Mouse (Mus musculus): Measurements from ENCODE around the gene Elmod2. TPM values are rescaled to one million over a fixed set of nuclear protein-coding genes. Genes with fewer than 3 reads are reported as not detected.
"Not testable (repeated sequence)": the region's sequence is repeated elsewhere in the genome, so short reads cannot be mapped to it uniquely, and the experiment has no call there.

Gene Elmod2
- 10 to 100 TPM; 22.2 to 25.8 TPM for total RNA-seq (2021)
- long read RNA-seq, experiment 1, full-length matches to known transcripts, result 9 of 11 reads
- long read RNA-seq, experiment 1, partial matches to known transcripts, result 0 of 11 reads
- long read RNA-seq, experiment 1, other reads (novel, unspliced or antisense), result 2 of 11 reads
- long read RNA-seq, experiment 2, full-length matches to known transcripts, result 5 of 6 reads
- long read RNA-seq, experiment 2, partial matches to known transcripts, result 0 of 6 reads
- long read RNA-seq, experiment 2, other reads (novel, unspliced or antisense), result 1 of 6 reads

DNA sequence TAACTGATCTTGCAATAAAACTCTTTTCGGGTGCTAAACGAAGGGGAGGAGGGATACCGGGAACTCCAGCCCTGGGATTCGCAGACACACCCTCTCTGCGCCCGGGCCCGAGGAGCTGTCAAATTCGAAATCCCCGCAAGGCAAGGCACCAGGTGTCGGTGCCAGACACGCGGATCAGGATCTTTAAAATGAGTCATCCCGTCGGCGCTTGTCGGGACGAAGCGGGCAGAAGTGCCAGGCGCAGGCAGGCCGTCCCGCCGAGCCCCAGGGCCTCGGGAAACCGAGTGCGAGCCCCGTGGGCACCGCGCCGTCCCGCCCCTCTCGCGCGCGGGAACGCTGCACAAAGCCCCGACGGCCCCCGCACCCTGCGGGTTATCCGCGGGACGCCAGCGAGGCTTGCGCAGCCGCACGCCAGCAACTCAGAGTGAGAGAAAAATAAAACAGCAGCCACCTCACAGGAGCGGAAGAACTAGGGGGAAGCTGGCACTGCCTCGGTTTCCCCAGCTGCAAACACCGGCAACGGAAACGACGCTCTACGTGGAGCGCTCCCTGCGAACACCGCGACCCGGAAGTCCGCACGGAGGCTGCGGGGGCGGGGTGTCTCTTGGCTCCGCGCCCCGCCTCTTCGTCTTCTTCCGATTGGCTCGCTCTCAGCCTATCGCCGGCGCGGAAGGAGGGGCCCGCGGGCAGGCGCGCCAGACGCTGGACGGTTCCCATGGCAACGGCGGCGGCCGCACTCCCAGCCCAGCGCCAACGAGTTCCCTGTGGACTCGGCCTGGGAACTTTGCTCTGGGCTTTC lies at the start of gene Elmod2:
Gene Elmod2, minus strand, starts transcription at position 588 of the 799 bp plus-strand sequence.
- DNase-seq, result peak; percentile 99

GRCm38 (mm10) chr8:83381016-83381415 lies 48.7 kb upstream of the Elmod2 start:
- DNase-seq, result no peak

GRCm38 (mm10) chr8:83380141-83380540 lies 47.9 kb upstream of the Elmod2 start:
- DNase-seq, result no peak

- DNase-seq, result no peak
Measured at GRCm38 (mm10) chr8:83377231-83377630, 44.9 kb upstream of the Elmod2 start.

DNA sequence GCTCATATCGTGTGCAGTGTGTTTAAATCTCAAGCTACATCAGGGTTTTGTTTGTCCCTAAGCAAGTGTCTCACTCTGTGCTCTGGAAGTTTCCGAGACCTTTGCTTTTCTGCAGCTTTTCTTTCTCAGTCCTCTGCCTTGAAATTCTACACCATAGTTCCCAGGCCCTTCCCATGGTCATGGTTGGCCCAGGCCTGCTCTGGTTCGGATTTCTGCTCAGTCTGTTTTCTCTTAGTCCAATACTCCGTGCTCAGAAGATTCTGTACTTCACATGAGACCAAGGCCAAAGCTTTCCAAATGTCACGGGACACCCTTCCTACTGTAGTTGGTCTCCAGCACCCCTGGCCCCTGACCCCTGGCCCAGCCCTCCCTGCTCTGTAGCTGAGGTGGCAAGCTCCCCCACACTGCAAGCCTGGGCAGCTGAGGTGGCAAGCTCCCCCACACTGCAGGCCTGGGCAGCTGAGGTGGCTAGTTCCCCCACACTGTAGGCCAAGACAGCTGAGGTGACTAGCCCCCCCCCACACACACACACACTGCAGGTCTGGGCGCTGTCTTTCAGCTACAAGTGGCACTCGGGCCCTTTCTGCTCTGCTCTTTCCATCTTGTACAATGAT lies 31.0 kb upstream of the Elmod2 start:
- DNase-seq, result peak; percentile 12

GRCm38 (mm10) chr8:83351315-83351714 lies 19.0 kb upstream of the Elmod2 start:
- peak; percentile 43 for DNase-seq

- DNase-seq, result no peak
Measured at GRCm38 (mm10) chr8:83348263-83348662, 16.0 kb upstream of the Elmod2 start, which contains the start of gene Mgat4d. TSS of gene Mgat4d (plus strand) at chr8:83348471.

DNA sequence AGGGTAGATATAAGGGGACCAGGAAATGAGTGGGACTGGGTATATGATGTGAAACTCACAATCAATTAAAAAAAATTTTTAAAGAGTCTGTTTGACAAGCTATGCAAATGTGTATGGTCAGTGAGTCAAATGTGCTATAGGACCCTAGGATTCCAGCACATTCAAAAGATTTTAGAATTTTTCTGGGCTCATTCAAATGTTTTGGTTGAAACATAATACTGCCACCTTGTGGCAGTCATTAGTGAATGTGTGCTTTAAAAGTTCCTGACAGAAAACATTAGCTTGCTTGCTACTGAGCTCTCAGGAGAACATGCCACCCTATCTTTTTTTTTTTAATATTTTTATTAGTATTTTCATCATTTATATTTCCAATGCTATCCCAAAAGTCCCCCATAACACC lies 10.4 kb upstream of the Elmod2 start:
- no peak for DNase-seq

- no peak for DNase-seq
Measured at GRCm38 (mm10) chr8:83342076-83342475, 9.8 kb upstream of the Elmod2 start.

DNA sequence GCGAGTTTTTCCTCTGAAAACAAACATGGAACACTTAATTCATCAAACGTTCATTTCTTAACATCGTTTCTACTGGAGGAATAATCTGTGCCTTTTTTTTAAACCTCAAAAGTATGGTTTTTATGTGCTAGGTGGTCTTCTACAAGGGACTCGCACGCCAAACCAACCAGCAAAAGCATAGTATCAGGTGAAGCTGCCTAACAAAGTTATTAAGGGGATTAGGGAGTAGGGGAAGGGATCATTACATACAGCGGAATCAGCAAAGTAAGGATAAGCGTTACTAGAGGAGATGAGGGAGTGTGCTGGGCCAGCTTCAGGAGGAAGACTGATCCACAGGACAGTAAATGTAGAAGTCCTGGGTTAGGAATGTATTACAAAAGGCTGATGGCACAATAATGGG lies 578 bp upstream of the Elmod2 start:
- DNase-seq, result no peak

GRCm38 (mm10) chr8:83331567-83331898 lies 753 bp downstream of the Elmod2 start:
- DNase-seq, result peak; percentile 31

DNA sequence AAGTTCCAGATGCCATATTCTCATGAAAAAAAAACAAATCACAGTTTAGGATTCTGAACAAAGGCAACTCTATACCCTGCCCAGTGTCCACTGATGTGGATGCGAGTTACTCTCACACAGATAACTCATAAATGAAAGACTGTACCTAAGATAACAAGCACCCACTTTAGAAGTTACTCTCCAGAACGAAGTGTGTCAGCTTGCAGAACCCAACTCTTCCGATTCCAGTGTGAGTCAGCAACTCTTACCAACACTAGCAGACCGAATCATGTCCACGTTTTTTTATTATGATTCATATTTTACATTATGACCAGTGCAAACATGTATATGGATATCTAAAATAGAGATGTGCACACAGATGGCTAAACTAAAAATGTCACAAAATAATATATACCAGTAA lies 4.4 kb downstream of the Elmod2 start:
- no peak for DNase-seq

DNA sequence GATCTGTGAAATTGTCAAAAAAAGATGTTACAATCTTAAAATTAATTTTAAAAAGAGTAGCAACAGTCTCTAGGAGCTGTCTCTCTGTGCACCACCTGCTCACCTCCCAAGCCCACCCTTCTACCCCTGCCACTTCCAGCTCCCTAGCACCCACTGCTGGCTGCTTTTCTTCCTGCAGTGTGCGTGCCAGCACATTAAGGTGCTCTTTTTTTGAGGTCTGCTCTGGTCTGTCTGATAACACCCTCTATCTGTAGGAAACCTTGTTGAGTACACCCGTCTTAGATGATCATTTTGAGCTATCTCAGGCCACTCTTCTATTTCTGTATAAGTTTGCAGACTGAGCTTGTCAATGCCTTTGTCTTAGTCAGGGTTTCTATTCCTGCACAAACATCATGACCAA lies 9.2 kb downstream of the Elmod2 start:
- DNase-seq, result no peak

DNA sequence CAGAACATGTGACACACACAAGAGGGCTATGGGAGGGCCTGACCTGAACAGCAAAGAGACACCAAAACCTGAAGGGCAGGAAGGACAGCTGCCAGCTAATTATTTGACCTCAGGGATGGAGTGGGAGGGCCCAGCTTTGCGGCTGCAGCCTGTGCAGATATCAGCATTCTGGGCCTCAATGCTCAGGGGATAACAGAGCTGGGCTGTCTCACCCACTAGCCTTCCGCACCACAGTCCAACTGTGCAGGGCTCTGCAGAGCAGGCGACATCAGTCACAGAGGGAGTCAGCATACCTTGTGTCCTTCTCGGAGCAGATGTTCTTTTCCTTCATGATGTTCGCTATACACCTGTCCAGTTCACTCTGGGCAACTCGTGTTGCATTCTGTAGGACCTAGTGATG lies 9.9 kb downstream of the Elmod2 start:
- no peak for DNase-seq

DNA sequence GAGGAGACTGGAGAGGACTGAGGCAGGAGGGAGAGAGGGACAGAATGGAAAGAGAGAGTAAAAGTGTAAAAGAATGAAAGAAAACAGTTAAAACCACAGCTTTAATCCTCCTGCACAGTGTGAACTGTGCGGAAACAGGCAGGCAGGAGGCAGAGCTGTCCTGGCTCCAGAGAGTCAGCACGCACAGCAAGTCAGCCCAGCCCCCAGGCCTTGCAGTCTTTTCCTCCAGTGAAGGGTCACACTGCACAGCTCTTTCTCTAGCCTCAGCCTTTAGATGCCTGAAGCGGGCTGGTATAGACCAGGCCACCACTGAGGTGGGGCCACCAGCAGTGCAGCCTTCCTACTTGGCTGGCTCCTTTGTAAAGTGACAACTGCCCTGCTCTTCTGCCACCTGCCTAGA lies 11.7 kb downstream of the Elmod2 start:
- no peak for DNase-seq

- DNase-seq, result no peak
Measured at GRCm38 (mm10) chr8:83315691-83316090, 16.6 kb downstream of the Elmod2 start.

- DNase-seq, result not testable (repeated sequence)
Measured at GRCm38 (mm10) chr8:83315084-83315483, 17.2 kb downstream of the Elmod2 start.

GRCm38 (mm10) chr8:83309836-83310235 lies 22.4 kb downstream of the Elmod2 start:
- no peak for DNase-seq

DNA sequence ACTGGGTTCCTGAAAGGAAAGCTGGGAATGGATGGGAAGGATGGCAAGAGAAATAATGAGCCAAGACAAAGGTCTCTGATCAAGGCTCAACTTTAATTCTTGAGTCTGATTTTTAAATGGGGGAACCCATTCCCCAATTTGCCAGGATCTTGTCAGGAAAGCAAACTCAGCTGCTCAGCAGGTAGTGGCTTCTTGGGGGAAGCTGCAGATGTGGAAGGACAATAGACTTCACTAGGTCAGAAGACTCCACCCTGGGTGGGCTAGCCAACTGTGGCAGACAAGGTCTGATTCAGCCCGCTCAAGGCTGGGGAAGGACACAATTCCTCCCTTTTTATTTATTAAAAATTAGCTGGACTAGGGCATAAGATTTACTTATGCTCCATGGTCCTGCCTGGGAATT lies 27.3 kb downstream of the Elmod2 start:
- DNase-seq, result no peak

GRCm38 (mm10) chr8:83300135-83300534 lies 32.2 kb downstream of the Elmod2 start:
- DNase-seq, result peak; percentile 49

GRCm38 (mm10) chr8:83297375-83297774 lies 34.9 kb downstream of the Elmod2 start:
- DNase-seq, result no peak

DNA sequence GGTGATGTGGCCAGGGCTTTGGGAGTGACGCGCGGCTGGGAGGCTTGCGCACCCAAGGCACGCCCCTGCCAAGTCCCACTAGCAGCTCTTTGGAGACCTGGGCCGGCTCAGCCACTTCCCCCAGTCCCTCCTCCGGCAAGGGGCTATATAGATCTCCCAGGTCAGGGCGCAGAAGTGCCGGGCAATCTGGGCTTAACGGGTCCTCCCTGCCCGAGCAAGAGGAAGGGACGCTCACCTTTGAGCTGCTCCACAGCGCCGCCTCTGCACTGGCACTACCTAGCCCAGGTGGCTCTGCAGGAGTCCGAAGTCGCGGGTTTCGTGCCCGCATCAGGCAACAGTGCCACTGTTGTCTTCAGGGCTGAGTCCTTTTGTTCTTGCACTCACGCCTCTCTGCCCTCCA lies 42.1 kb downstream of the Elmod2 start, which contains the start of gene Ucp1:
Gene Ucp1, plus strand, starts transcription at position 177 of the 400 bp plus-strand sequence.
- DNase-seq, result peak; percentile 80

- DNase-seq, result peak; percentile 68
Measured at GRCm38 (mm10) chr8:83285391-83285790, 46.9 kb downstream of the Elmod2 start.
